Mouse (Mus musculus) retina, postnatal 1 day (tissue): ENCODE data around the gene Mre11a.

Source experiments
- DNase-seq: peaks from one replicate; pipeline ENCODE4 v3.0.0-alpha.2; 2012

Mre11a gene

GRCm38 (mm10) chr9:14784039-14785002 lies at the start of gene Mre11a, which contains the start of gene Ankrd49:
Gene Mre11a (plus strand): TSS chr9:14784654.
Gene Ankrd49 (minus strand): TSS chr9:14784856.
- peak; percentile 99 for DNase-seq

GRCm38 (mm10) chr9:14739498-14740150 lies 44.8 kb upstream of the Mre11a start:
- no peak for DNase-seq

DNA sequence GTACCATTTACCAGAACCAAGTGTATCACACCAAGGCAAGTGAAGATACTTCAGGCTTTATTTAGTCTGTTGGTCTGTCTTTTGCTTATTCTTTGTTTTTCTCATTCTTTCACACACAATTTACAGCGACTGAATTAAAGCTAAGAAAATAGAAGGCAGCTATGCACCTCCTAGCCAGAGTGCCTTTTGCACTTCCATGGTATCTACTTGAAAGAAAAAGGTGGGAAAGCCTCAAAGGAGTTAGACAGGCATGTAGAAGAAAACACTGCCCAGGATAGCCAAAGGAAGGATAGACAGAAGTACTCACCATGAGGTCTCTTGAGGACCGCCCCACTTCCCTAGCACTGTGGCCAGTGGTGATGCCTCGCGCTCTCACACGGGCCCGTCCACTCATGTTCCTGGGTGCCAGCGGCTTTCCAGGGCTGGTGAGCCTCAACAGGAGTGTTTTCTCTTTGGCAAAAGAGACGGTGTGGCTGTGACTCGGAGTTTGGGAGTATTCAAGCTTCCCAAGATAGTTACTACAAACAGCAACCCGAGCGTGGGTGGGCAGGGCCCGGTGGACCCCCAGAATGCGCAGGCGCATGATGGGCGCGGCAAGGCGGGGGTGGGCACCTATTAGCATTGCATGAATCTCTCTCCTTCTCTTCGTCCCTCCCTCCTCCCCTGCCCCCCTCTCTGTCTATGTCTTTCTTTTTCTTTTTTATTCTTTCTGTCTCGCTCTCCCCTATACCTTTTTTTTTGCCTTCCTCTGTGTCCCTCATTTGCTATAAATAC lies 44.1 kb upstream of the Mre11a start, which contains the start of gene Piwil4:
Gene Piwil4, minus strand, starts transcription at position 583 of the 774 bp plus-strand sequence.
- no peak for DNase-seq

DNA sequence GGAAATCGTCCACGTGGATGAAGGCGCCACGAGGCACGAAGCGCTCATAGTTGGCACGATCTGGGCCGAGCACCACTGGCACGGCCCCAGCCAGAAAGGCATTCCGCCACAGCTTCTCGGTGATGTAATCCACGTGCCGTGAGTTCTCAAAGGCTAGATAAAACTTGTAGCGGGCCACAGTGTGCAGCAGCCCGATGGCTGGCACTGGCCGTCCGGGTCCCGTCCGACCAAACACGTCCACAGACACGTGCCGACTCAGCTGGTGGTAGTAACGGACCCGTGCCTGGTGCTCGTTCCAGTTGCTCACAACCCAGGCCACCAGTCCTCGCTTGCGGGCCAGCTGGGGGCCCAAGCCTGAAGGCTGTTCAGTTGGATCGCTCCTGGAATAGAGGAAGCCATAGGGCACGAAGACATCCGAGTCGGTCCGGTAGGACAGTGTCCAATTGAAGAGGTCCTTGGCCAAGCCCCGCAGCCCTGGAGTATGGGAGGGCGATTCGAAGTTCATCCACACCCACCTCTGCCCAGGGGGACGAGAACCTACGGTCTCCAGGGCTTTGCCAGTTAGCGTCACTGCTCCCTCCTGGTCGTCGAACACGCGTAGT lies 33.5 kb upstream of the Mre11a start:
- no peak for DNase-seq

DNA sequence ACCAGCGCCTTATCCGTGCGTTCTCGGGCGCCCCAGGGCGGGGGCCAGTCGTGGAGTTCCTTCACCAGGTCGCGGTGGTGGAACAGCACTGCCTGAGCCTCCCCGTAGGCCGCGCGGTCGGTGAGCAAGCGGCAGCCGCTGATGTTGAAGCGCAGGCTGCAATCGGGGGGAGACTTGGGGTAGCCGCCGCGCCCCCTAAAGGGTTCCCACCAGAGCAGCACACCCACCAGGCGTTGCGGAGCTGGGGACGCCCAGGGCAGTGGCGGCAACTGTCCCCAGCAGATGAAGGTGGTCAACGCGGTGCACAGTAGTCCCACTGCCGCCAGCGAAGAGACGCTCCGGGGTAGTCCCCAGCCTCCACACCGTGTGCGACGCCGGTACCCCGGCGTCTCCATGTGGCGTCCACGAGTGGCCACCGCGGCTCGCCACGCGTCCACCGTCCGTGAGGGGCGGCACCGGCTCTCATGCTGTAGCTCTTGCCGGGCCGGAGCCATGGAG lies 32.9 kb upstream of the Mre11a start:
- peak; percentile 55 for DNase-seq

GRCm38 (mm10) chr9:14752001-14752522 lies 32.4 kb upstream of the Mre11a start, which contains the start of gene Fut4:
Gene Fut4 (minus strand): TSS chr9:14752393.
- peak; percentile 57 for DNase-seq

GRCm38 (mm10) chr9:14753947-14754346 lies 30.5 kb upstream of the Mre11a start:
- DNase-seq: no peak

- DNase-seq: no peak
Measured at GRCm38 (mm10) chr9:14754469-14754868, 30.0 kb upstream of the Mre11a start.

DNA sequence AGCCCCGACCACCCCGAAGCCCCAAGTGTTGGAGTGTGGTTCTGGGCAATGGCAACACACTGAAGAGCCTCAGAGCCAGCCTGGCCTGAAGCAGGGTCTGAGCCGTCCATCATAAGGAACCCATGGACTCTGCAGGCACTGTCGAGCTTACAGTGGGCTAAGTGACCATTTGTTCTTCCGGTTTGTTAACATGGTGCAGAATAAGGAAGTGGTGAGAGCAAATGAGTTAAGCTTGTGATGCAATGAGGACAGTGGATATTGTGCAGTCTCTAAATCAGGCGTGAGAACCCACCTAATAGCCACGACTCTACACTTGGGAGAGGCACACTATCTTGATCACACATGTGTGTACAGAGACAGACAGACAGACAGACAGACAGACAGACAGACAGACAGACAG lies 25.9 kb upstream of the Mre11a start:
- no peak for DNase-seq

GRCm38 (mm10) chr9:14759261-14759660 lies 25.2 kb upstream of the Mre11a start:
- DNase-seq: no peak

- DNase-seq: peak; percentile 62
Measured at GRCm38 (mm10) chr9:14764765-14765164, 19.7 kb upstream of the Mre11a start.

GRCm38 (mm10) chr9:14769811-14770210 lies 14.6 kb upstream of the Mre11a start:
- no peak for DNase-seq

DNA sequence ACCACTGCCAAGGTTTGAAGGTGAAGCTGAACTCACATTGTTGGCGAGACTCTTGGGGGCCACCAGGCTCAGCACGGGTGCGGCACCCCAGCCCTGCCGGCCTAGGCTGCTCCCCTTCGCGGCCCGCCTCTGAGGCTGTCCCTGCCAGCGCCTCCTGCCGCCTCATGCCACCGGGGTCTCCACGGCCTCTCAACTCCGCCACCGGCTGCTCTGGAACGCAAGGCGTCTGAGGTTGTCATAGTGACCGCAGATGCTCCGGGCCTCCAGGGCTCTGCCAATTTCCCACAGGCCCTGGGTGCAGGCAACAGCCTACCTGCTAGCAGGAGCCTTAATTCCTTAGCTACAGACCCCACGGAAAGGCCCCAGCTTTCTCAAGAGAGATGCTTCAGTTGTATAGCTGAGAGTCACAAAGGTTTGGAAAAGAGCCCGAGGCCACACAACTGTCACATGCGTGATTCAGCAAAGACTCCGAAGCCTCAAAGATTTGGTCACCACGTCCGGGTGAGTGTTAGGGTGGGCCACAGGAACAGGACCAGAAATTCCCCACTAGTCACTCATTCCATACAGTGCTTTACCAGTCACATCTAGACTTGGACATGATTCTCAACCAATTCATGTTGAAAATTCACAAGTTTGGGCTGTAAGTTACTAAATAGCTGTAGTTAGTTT lies 13.5 kb upstream of the Mre11a start, which contains the start of gene 1700012B09Rik:
Gene 1700012B09Rik, minus strand, starts transcription at position 228 of the 669 bp plus-strand sequence.
- DNase-seq: peak; percentile 67

GRCm38 (mm10) chr9:14772074-14772473 lies 12.4 kb upstream of the Mre11a start:
- no peak for DNase-seq

- peak; percentile 25 for DNase-seq
Measured at GRCm38 (mm10) chr9:14773813-14774212, 10.6 kb upstream of the Mre11a start.

- DNase-seq: no peak
Measured at GRCm38 (mm10) chr9:14778341-14778740, 6.1 kb upstream of the Mre11a start.

- DNase-seq: no peak
Measured at GRCm38 (mm10) chr9:14787356-14787755, 2.9 kb downstream of the Mre11a start.

- no peak for DNase-seq
Measured at GRCm38 (mm10) chr9:14805714-14806113, 21.3 kb downstream of the Mre11a start.

DNA sequence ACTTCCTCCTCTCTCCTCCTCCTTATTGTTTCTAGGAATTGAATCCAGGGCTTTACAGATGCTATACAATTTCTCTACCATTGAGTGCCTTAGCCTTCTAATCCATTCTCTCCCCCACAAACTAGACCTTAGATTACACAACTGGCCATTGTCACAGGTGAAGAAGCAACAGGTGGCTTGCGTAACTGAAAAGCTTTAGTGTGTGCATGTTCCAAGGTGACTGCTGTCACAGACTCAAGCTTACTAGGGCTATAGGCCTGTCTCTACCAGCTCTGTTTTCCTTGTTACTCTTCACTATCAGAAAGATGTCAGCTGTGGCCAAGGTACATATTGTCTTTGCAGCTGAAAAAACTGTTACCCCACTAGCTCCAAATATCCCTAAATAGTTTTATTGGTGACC lies 22.3 kb downstream of the Mre11a start:
- DNase-seq: no peak

DNA sequence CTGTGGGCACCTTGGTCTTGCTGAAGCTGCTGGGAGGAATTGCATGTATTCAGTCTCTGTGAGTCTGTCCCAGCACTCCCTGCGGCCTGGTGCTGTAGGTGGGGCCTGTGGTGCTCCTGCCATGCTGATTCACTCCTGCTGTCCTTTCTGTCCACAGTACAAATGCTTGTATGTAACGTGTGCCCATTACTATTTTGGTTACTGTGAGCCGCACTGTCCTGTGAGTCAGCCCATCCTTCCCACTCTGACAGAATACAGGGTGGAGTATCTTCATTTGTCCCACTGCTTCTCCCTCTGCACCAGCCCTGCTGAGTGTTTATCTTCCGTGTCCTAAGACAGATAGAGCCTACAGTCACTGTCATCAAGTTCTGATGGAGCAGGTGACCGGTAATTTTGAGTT lies 25.7 kb downstream of the Mre11a start:
- no peak for DNase-seq

GRCm38 (mm10) chr9:14821396-14821795 lies 36.9 kb downstream of the Mre11a start:
- no peak for DNase-seq
